Mouse (Mus musculus): Measurements from ENCODE around the gene Fam20c.

Gene Fam20c

GRCm38 (mm10) chr5:138754303-138755120 is at the start of gene Fam20c:
Gene Fam20c (plus strand): TSS chr5:138754514.
- peak; percentile 86 to 87 for DNase-seq (ENCODE audit: low spot score in 2 of 2)

DNA sequence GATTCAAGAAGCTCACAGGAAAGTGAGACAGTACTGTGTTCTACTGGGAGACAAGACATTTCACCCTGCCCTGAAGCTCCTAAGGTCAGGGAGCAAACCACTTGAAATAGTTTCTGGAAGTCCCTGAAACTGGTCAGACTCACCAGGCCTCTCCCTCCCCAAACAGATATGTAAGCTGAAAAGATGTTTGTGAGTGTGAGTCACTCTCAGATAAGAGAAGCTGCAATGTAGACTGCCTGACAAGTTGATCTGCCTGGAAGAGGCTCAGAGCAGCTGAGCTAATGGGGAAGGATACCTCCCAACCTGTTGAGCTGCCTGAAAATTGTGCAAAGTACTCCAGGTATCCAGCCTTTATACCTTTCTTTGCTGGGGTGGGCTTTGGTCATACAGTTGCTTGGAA is 46.9 kb upstream of the Fam20c start:
- no peak for DNase-seq (ENCODE audit: low spot score in 2 of 2)

DNA sequence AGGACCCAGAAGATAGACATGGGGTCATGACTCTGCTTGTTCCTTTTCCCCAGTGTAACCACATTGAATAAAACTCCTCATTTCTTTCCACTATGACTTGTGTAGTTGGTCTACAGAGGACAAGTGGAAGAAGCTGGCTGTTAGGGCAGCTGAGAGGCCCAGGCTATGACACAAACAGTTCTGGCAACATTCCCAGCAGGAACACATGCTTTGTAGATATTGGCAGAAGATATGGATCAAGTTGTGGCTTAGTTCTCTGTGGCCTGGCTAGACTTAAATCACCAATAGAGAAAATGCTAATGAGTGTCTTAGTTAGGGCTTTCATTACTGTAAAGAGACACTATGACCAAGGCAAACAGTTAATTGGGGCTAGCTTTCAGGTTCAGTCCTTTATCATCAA is 45.7 kb upstream of the Fam20c start:
- no peak for DNase-seq (ENCODE audit: low spot score in 2 of 2)

DNA sequence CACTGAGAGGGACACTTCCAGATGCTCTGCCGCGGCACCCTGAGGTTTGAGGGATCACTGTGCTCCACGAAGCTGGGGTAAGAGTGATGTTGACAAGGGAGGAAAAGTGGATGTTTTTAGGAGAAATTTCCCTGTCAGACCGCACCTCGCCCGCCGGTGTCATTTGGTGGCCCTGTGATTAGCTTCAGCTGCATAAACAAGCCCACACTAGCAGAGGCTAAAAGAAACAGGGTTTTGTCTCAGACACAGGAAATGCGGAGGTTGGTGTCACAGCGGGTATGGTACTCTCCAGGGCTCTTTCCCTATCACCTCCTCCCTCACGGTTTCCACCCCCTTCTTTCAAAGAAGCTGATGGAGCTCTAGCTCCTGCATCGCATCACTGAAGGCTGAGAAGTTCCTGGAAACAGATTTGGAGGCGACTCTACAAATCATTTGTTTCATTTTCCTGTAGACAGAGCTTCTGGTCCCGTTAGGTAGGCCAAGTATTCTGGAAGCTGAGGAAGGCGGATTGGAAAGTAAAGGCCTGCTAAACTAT is 38.7 kb upstream of the Fam20c start:
- DNase-seq (ENCODE audit: low spot score in 2 of 2) = no peak

DNA sequence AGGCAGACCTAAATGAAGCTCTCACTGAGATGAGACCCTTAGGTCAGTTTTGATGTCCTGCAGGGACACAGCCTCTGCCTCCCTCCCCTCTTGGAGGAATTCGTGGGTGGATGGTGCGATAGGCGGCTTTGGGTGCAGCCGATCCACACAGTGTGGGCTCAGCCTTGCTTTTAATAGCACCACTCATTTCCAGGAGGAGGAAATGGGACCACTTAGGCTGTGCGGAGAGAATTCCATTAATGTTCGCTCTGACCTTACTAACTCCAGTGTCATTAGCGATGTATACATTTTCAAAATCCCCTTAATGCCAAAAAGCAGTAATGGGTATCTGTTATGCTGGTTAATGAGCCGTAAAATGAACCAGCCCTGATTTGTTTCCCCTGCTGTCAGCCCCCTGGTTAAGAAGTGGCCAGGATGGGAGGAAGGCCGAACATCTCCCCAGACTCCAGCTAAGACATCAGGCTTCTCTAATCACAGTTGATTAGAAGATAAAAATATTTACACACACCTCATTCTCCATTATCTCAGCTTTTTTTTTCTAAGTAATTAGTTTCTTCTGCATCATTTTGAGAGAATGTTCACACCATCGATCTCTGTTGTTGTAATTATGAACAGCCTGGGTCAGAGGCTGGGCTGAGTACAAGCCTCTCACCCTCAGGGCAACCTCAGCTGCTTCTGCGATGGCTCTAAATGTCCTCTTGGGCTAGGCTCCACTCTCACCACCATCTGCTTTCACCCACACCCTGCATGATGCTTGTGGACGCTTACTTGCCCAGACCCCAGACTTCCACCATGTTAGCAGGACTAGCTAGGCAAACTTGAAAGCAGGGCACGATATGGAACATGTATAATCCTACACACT is 33.8 kb upstream of the Fam20c start:
- DNase-seq (ENCODE audit: low spot score in 2 of 2) = no peak

DNA sequence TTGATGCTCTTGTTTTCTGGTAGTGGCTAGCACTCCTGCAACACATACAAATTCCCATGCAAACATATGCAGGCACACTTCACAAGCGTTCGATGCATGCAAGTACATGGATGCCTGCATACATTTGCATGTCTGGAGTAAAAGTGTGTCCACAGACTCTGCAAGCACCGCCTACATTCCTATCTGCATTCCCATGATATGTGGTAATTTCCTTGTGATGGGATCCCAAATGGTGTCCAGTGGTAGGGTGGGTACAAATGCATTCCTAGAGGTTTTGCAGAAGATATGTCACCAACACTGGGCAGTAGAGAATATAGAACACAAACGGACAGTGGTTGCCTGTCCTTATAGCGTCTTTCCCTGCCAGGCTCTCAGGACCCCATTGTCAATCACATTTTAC is 29.9 kb upstream of the Fam20c start:
- no peak for DNase-seq (ENCODE audit: low spot score in 2 of 2)

DNA sequence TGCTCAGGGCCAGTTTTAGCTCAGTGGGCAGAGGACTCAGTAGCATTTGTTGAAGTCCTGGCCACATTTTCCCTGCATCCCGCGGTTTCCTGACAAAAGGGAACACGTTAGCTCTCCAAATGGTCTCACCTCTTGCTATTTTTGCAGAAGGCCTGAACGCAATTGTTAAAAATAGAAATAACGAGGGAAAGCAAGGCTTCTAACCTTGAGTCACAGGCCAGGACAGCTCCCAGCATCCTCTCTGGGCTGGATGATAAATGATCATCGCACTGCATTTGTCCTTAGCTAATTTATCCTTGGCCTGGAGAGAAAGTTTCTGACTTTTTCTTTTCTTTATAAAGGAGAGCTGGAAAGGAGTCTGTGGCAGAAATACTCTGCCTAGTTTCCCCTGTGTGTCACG is 29.2 kb upstream of the Fam20c start:
- no peak for DNase-seq (ENCODE audit: low spot score in 2 of 2)

- no peak for DNase-seq (ENCODE audit: low spot score in 2 of 2)
Measured at GRCm38 (mm10) chr5:138730863-138731262, 23.5 kb upstream of the Fam20c start.

DNA sequence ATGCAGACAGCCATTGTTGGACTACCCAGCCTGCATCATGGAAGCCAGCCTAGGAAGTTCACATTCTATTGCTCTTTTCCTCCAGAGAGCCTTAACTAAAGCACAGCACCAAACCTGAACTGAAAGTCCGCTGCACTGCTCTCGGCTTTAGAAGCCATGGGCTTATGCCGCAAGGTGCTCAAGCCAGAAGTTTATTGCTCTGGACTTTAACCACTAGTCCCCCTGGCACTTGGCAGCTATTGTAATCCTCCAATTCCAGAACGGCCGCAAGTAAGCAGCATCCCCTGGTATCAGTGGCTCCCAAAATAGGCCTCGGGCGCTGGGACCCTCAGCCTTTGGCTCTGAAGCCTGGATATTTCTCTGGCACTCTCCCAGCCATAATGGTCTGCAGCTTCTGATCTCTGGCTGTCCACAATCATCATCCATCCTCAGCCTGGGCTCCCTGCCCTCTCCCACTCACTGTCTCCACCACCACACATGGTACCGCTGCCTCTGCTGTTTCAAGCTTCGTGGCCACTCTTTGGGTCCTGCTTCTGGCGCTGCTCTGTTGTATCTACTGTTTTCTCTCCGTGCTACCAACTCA is 20.9 kb upstream of the Fam20c start:
- DNase-seq (ENCODE audit: low spot score in 2 of 2) = no peak

DNA sequence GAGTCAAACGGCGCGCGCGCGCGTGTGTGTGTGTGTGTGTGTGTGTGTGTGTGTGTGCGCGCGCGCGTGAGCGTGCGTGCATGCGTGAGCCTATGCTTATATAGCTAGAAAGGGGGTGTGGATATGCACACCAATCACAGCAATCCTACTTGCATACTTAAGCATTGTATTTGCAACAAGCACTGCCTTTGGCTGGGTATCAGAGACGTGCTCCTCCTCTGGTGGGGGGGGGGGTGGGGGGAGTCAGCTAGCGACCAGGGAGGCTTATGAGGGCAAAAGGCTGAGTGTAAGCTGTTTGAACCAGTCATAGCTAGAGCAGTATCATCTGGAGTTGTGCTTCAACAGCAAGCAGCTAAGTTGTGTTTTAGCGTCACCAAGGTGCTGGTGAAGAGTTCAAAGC is 20.3 kb upstream of the Fam20c start:
- DNase-seq (ENCODE audit: low spot score in 2 of 2) = no peak

GRCm38 (mm10) chr5:138735201-138735757 is 19.0 kb upstream of the Fam20c start:
- no peak for DNase-seq (ENCODE audit: low spot score in 2 of 2)

DNA sequence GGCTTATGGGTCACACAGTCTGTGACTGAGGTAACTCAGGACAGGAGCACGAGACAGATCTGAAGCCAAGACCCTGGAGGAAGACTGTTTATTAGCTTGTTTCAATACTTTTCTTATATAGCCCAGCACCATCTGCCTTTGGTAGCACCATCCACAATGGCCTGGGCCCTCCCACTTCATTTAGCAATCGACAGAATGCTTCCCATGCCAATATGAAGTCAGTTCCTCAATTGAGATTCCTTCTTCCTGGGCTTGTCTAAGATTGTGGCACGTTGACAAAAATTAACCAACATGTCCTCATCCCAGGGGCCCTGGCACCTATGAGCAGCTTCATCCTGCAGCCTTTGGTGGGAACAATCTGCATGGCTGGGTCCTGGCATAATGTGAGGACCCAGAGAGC is 14.2 kb upstream of the Fam20c start:
- DNase-seq (ENCODE audit: low spot score in 2 of 2) = no peak

- DNase-seq (ENCODE audit: low spot score in 2 of 2) = no peak
Measured at GRCm38 (mm10) chr5:138741516-138741915, 12.8 kb upstream of the Fam20c start.

DNA sequence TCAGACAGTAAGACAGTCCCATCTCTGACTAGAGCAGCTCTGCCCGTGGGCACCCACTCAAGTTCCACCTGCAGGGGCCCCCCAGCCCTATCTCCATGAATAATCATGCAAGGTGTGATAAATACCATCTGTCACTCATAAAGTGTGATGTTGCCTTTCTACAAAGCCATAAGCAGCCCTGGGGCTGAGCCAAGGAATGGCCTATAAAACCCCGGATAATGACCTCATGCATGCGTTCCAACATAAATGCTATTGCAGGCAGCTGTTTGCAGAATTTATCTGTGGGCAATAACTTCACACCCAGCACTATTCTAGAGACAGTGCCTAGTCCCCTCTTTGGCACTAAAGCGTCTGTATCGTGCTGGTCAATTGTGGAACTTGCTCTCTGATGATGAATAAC is 12.0 kb upstream of the Fam20c start:
- DNase-seq (ENCODE audit: low spot score in 2 of 2) = no peak

- DNase-seq (ENCODE audit: low spot score in 2 of 2) = no peak
Measured at GRCm38 (mm10) chr5:138743631-138744030, 10.7 kb upstream of the Fam20c start.

DNA sequence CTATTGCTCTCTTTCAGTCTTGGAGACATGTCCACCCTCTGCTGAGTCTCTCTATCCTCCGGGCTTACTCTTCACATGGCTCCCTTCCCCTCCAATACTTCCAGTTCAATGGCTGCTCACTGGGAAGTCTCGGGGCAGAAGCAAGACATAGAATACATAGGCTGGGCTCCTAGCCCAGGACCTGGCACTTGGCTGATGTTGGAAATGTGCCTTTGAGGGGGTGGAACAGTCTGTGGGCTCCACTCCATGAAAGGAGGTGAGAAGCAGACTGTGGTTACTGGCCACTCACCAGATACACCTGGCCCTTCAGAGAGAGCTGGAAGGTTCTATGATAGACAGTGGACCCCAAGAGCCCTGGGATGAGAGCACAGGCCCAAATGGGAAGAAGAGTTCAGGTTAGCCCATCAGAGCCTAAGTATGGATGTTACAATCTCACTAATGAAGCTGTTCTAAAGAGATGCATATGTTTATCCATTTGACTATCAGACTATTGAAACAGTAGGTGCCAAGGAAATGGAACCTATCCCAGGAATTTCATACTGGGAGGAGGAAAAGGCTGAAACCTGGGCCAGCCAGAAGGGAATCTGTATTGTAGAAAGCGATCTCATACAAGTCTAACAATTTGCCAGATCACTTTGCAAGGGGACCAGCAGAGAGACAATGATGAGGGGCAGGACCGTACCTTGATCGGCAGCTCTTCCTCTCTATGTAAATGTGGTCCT is 8.8 kb upstream of the Fam20c start:
- DNase-seq (ENCODE audit: low spot score in 2 of 2) = no peak

DNA sequence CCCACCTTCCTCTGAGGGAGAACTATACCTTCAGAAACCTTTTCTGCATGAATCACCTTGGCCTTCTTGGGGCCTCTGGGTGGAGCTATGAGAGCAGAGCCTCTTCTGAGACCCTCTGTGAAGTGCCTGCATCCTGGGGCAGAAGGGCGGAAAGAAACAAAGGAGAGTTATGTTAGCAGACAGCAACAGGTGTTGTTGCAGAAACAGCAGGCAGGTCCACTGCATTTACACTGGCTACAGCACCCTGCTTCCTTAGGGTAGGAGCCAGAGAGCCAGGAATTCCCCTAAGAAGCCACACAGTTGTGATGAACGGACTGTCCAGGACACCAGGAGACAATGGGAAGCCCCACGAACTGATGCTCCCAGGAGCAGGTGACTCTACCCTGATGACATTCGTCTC is 1.0 kb upstream of the Fam20c start:
- no peak for DNase-seq (ENCODE audit: low spot score in 2 of 2)

- peak; percentile 63 to 72 for DNase-seq (ENCODE audit: low spot score in 2 of 2)
Measured at GRCm38 (mm10) chr5:138753946-138754302, 390 bp upstream of the Fam20c start.

DNA sequence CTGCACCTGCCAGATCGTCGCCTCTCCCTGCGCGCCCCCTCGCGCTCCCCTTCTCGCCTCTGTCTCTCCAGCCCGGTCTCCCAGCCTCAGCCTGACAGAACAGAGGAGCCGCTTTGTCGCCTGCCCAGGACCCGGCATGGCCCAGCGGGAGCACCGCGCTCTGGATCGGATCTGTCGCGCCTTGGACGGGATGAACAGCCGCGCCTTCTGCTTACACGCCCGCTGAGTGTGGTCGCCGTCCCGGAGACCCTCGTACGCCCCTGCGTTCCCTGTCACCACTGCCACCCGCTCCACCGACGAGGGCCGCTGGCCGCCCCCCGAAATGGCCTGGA is 773 bp downstream of the Fam20c start:
- no peak for DNase-seq (ENCODE audit: low spot score in 2 of 2)

DNA sequence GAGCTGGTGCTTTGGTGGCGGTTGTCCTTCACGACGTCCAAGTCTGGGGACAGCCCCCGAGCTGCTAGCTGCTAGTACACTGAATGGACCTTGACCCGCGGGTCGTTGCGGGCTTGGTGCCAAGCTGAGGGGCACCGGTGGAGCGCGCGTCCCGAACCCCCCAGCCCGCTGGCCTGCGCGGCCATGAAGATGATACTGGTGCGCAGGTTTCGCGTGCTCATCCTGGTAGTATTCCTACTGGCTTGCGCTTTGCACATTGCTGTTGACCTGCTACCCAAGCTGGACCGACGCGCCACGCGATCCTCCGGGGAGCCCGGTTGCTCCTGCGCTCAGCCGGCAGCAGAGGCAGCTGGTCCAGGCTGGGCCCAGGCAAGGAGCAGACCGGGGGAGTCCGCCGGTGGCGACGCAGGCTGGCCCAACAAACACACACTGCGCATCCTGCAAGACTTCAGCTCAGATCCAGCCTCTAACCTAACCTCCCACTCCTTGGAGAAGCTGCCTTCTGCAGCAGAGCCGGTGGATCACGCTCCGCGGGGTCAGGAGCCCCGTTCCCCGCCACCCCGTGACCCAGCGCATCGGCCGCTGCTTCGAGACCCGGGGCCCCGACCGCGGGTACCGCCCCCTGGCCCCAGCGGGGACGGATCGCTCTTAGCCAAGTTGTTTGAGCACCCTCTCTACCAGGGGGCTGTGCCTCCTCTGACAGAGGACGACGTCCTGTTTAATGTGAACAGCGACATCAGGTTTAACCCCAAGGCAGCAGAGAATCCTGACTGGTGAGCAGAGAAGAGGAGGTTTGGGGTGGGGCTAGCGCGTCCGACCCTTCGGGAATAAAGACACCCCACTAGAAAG is 1.4 kb downstream of the Fam20c start:
- DNase-seq (ENCODE audit: low spot score in 2 of 2) = peak; percentile 59 to 60

All from right cerebral cortex, postnatal 10 days (tissue).